Mouse (Mus musculus) lung, embryonic 15.5 days (tissue): Measurements from ENCODE around the gene Pcnx2. TPM values are rescaled to one million over a fixed set of nuclear protein-coding genes. Genes with fewer than 3 reads are reported as not detected.

Experiments used
- polyA plus RNA-seq: library from polyadenylated mRNA; unstranded; fragments of >200 nt; fragmentation: Nextera tagmentation; extraction: Ambion mirVana; gene quantifications from 2 replicates; pipeline ENCODE4 v1.2.1, GENCODE M21; 2015

The Pcnx2 gene
- polyA plus RNA-seq, 1 experiment from 2014 or later = 0.36 TPM

Other genes with a start within 250 kb of the Pcnx2 start
- 6.7 and 6.8 TPM in 2 replicates for gene Map10, start 228.5 kb downstream of the Pcnx2 start, polyA plus RNA-seq
- gene Ntpcr, start 168.4 kb downstream of the Pcnx2 start, polyA plus RNA-seq = 30.6 and 32.7 TPM in 2 replicates
- gene Map3k21, start 12.1 kb upstream of the Pcnx2 start, polyA plus RNA-seq = 2.7 and 3.3 TPM in 2 replicates
- gene Kcnk1, start 96.9 kb upstream of the Pcnx2 start, polyA plus RNA-seq = 52.9 and 54.4 TPM in 2 replicates